Mouse (Mus musculus) thymus, adult 2 months (tissue): ENCODE data around the gene Aff3.

Experiments
- CTCF ChIP-seq: fragments of 200-500 bp; IDR thresholded peaks from 2 replicates; pipeline ENCODE4 v1.5.1; 2012; ENCODE audit warnings: mild to moderate bottlenecking, control low read depth, low read length, moderate library complexity, borderline replicate concordance; ENCODE audit not compliant: control insufficient read depth, poor library complexity, insufficient read depth; ENCODE audit errors: extremely low read depth
- POLR2A ChIP-seq: fragments of 200-500 bp; IDR thresholded peaks from 2 replicates; pipeline ENCODE4 v1.6.1; 2012; ENCODE audit warnings: mild to moderate bottlenecking, low read length, control low read depth, moderate library complexity; ENCODE audit not compliant: control insufficient read depth, poor library complexity, insufficient read depth; ENCODE audit errors: extremely low read depth

- TF ChIP-seq CTCF (no peak), POLR2A (no peak)
These were observed 431.6 kb downstream of the Aff3 start for GRCm38 (mm10) chr1:38233121-38233520.
